Mouse (Mus musculus) embryonic fibroblast, embryonic 13.5 days (primary cell): ENCODE measurements around the gene Sptbn2.

Experiments
- CTCF ChIP-seq: IDR thresholded peaks from 2 replicates; pipeline ENCODE4 v1.5.1; 2011; ENCODE audit warnings: mild to moderate bottlenecking, control low read depth, low read length, moderate library complexity, borderline replicate concordance; ENCODE audit not compliant: insufficient read depth
- POLR2A ChIP-seq: IDR thresholded peaks from 2 replicates; pipeline ENCODE4 v1.6.1; 2011; ENCODE audit warnings: low read depth, mild to moderate bottlenecking, control low read depth, low read length, moderate library complexity

GRCm38 (mm10) chr19:4743524-4743923 is 32.6 kb downstream of the Sptbn2 start:
- no peak for TF ChIP-seq CTCF
- TF ChIP-seq POLR2A: no peak
